Mouse (Mus musculus) kidney, embryonic 16.5 days (tissue): ENCODE measurements around the gene Dync1i1. TPM values are rescaled to one million over a fixed set of nuclear protein-coding genes. Genes with fewer than 3 reads are reported as not detected.

Experiments used
- ATAC-seq: fragments of 200-750 bp; cut with Nextera tagmentation; 2 replicates; pipeline ENCODE4 v1.8.0; 2017; ENCODE audit warnings: moderate TSS enrichment; ENCODE audit not compliant: low FRiP score, low TSS enrichment
- H3K27ac ChIP-seq: fragments of 300-500 bp; sonication (generic); 2 replicates; pipeline ENCODE4 v1.5.1; 2014; ENCODE audit warnings: low read length
- H3K27me3 ChIP-seq: fragments of 300-500 bp; sonication (generic); 2 replicates; pipeline ENCODE4 v1.6.1; 2014; ENCODE audit warnings: low read length, control low read depth, mixed read lengths; ENCODE audit not compliant: insufficient read depth
- H3K36me3 ChIP-seq: fragments of 300-500 bp; sonication (generic); 2 replicates; pipeline ENCODE4 v1.6.1; 2014; ENCODE audit warnings: low read length, control low read depth, mixed read lengths; ENCODE audit not compliant: insufficient read depth
- H3K4me1 ChIP-seq: fragments of 300-500 bp; sonication (generic); 2 replicates; pipeline ENCODE4 v1.6.1; 2014; ENCODE audit warnings: low read length, control low read depth, mixed read lengths; ENCODE audit not compliant: insufficient read depth
- H3K4me2 ChIP-seq: fragments of 300-500 bp; sonication (generic); replicated peaks from 2 replicates; pipeline ENCODE4 v1.6.1; 2014; ENCODE audit warnings: low read depth, low read length
- H3K4me3 ChIP-seq: fragments of 300-500 bp; sonication (generic); 2 replicates; pipeline ENCODE4 v1.5.1; 2014; ENCODE audit warnings: mild to moderate bottlenecking, low read length
- H3K9ac ChIP-seq: fragments of 300-500 bp; sonication (generic); replicated peaks from 2 replicates; pipeline ENCODE4 v1.6.1; 2014; ENCODE audit warnings: low read length
- H3K9me3 ChIP-seq: fragments of 300-500 bp; sonication (generic); 2 replicates; pipeline ENCODE4 v1.6.1; 2016; ENCODE audit warnings: low read length, control low read depth
- WGBS: fragments of 180-500 bp; shearing (Covaris S2); extraction: QIAGEN DNeasy Blood & Tissue Kit; methylation state at CpG from one replicate; pipeline ENCODE4 v1.1.7; 2014; 5-methylcytosine and 5-hydroxymethylcytosine counted together
- polyA plus RNA-seq: library from polyadenylated mRNA; unstranded; fragments of >200 nt; fragmentation: Nextera tagmentation; extraction: Ambion mirVana; gene quantifications from 2 replicates; pipeline ENCODE4 v1.2.1, GENCODE M21; 2015

The Dync1i1 gene
- polyA plus RNA-seq, 1 experiment from 2014 or later = 3.8 TPM

DNA sequence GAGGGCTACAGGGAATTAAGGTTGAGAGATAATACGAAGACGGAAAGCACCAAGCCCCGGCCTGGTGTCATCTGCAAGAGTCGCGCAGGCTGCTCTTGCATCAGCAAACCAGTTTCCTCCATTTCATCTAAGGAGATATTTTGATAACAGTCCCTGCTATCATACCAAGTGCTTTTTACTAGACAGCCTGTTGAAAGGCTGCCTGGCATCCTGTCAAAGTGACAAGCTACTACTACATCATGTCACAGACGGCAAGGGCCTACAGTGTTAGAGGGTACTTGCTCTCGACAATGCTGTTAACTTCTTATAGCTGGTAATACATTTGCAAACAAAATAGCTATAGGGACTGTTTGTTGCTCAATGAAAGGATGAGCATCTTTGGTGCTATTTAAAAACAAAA, 345.6 kb downstream of the Dync1i1 start:
- no peak overlapping the region for H3K4me3 ChIP-seq
- H3K9me3 ChIP-seq = no peaks in the 10 kb centered on the region
- no peaks in the 10 kb centered on the region for H3K36me3 ChIP-seq
- 82% methylated on average over 7 of the region's 7 CpGs for WGBS
- no peaks in the 10 kb centered on the region for H3K27me3 ChIP-seq
- H3K4me1 ChIP-seq = no peaks in the 10 kb centered on the region
- H3K9ac ChIP-seq = no peak overlapping the region
- H3K27ac ChIP-seq = no peak overlapping the region
- no peak for ATAC-seq
- no peak overlapping the region for H3K4me2 ChIP-seq

DNA sequence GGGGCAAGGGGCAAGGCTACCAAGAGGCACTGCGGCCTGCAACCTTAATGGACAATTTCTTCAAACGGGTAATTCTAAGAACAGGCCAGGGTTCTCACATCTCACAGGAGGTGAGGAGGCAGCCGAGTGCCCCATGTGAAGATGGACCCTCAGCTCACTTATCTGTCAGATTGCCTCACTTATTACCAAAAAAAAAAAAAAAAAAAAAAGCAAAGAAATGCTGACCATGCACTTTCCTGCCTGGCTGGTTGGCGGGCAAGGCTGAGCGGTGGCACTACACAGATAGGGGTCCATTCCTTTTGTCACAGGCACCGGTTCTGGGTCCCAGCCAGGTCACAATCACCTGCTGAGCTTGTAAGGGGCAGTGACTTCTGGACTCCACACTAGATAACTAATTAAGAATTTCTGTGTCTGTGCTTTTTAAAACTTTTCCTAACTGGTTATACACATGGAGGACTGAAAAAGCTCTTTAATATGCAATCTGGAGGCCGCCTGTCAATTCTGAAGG, 350.6 kb downstream of the Dync1i1 start:
- H3K27ac ChIP-seq = no peak overlapping the region
- no peaks in the 10 kb centered on the region for H3K4me1 ChIP-seq
- no peak for ATAC-seq
- no peak overlapping the region for H3K9ac ChIP-seq
- 81% methylated on average over 7 of the region's 7 CpGs for WGBS
- no peak overlapping the region for H3K4me3 ChIP-seq
- H3K36me3 ChIP-seq = no peaks in the 10 kb centered on the region
- H3K9me3 ChIP-seq = no peaks in the 10 kb centered on the region
- no peaks in the 10 kb centered on the region for H3K27me3 ChIP-seq
- no peak overlapping the region for H3K4me2 ChIP-seq

DNA sequence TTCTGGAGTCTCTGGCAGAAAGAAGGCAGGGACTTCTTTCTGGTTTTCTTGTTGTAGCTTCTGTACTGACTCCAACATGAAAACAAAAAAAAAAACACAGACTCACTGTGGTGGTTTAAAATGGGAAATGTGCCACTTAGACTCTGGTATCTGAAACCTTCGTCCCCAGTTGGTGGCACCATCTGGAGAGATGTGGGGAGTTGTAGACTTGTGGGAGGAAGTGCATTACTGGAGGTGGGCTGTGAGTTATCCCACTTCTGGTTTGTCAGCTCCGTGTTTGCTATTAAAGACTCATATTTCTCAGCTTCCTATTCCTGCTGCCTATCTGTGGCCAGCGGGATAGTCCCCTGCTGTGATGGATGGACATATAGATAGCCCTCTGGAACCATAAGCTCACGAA, 351.8 kb downstream of the Dync1i1 start:
- Histone ChIP-seq H3K4me3 (no peak overlapping the region), H3K36me3 (no peaks in the 10 kb centered on the region), H3K27me3 (no peaks in the 10 kb centered on the region), H3K9me3 (no peaks in the 10 kb centered on the region), H3K4me1 (no peaks in the 10 kb centered on the region), H3K9ac (no peak overlapping the region), H3K4me2 (no peak overlapping the region), H3K27ac (no peak overlapping the region)
- 80% methylated on average over 4 of the region's 4 CpGs for WGBS
- ATAC-seq = no peak

Other genes with a start within 250 kb of the Dync1i1 start
- 3.6 and 4.2 TPM in 2 replicates for gene Pdk4, start 229.3 kb upstream of the Dync1i1 start, polyA plus RNA-seq